Mouse (Mus musculus): ENCODE measurements at regions not wholly inside any gene's neighbourhood (a gene's known extent, or its start where the extent isn't known, plus 50 kb on each side); places are given as distances from the start of the nearest gene placed in this dataset.

- H3K27ac ChIP-seq (ENCODE audit: control insufficient read depth, low read depth, low read length), result no peak overlapping the region
- peak; percentile 9 for DNase-seq (ENCODE audit: low read depth, low spot score)
- no peak overlapping the region for H3K4me3 ChIP-seq (ENCODE audit: control insufficient read depth in 1 of 2, insufficient read depth in 1 of 2, low read depth in 2 of 2, low read length in 2 of 2)
- TF ChIP-seq SMC3 (IDR thresholded peaks at IDR 0.05; ENCODE audit: low read depth, low read length), result no peak
- peak in 1 of 3 experiments; percentile 20; a peak in 2 of 6 replicates for TF ChIP-seq CTCF (IDR thresholded peaks at IDR 0.05 in 2 of 3, conservative IDR thresholded peaks at IDR 0.05 in 1 of 3; ENCODE audit: control insufficient read depth in 1 of 3, insufficient read depth in 1 of 3, low read depth in 2 of 3, low read length in 3 of 3, poor library complexity in 1 of 3, severe bottlenecking in 1 of 3)
- no peaks in the 10 kb centered on the region for H3K27me3 ChIP-seq (ENCODE audit: control insufficient read depth in 1 of 2, insufficient read depth in 2 of 2, low read length in 2 of 2)
- H3K9me3 ChIP-seq (replicated peaks; ENCODE audit: insufficient read depth, low read length), result no peaks in the 10 kb centered on the region
- no peaks in the 10 kb centered on the region for H3K4me1 ChIP-seq (ENCODE audit: control insufficient read depth in 1 of 2, insufficient read depth in 2 of 2, low read length in 2 of 2)
- no peak overlapping the region for H3K9ac ChIP-seq (ENCODE audit: control insufficient read depth, low read depth, low read length, poor library complexity, severe bottlenecking)
- H3K36me3 ChIP-seq (ENCODE audit: control insufficient read depth in 1 of 2, insufficient read depth in 2 of 2, low read length in 2 of 2), result no peaks in the 10 kb centered on the region
- H3K79me2 ChIP-seq (ENCODE audit: control insufficient read depth, insufficient read depth, low read length, poor library complexity), result no peaks in the 10 kb centered on the region
Measured at GRCm38 (mm10) chr19:19347017-19347416, 236.0 kb upstream of the Rorb start.

DNA sequence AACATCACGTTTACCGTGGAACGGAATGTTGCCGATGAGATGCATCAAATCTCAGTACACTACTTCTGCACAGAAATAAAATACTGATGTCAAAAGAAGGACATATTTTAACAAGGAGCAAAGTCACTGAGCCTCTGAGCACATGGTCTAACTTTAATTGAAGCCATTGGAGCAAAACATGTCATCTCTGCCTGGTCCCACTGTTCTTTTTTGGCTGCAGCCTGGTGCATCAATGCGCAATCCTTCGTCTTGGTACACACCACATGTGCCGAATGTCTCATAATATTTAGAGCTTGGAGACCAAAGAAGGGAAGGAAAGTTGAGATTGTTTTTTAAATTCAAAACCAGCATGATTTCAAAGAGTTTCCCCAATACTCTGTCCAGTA is 233.4 kb upstream of the Rorb start:
- H3K79me2 ChIP-seq (ENCODE audit: control insufficient read depth, insufficient read depth, low read length, poor library complexity), result no peaks in the 10 kb centered on the region
- no peaks in the 10 kb centered on the region for H3K9me3 ChIP-seq (replicated peaks; ENCODE audit: insufficient read depth, low read length)
- TF ChIP-seq EP300 (IDR thresholded peaks at IDR 0.05; ENCODE audit: low read depth in 1 of 2, low read length in 2 of 2) (no peak), ETS1 (IDR thresholded peaks at IDR 0.05; ENCODE audit: low read depth, low read length) (no peak), TBP (IDR thresholded peaks at IDR 0.05; ENCODE audit: low read depth, low read length) (no peak), MYB (IDR thresholded peaks at IDR 0.05; ENCODE audit: low read depth, low read length) (no peak), NELFE (IDR thresholded peaks at IDR 0.05; ENCODE audit: low read depth, low read length) (no peak), JUND (IDR thresholded peaks at IDR 0.05; ENCODE audit: low read depth, low read length) (no peak), POLR2A (IDR thresholded peaks at IDR 0.05; ENCODE audit: control insufficient read depth in 1 of 2, insufficient read depth in 1 of 2, low read depth in 1 of 2, low read length in 2 of 2, poor library complexity in 1 of 2) (no peak), USF1 (IDR thresholded peaks at IDR 0.05; ENCODE audit: low read depth, low read length) (no peak), GABPA (IDR thresholded peaks at IDR 0.05; ENCODE audit: low read depth, low read length) (no peak), MAX (IDR thresholded peaks at IDR 0.05; ENCODE audit: low read length) (no peak), ZMIZ1 (IDR thresholded peaks at IDR 0.05; ENCODE audit: low read depth, low read length) (no peak), ZC3H11A (IDR thresholded peaks at IDR 0.05; ENCODE audit: low read depth, low read length) (no peak), BHLHE40 (IDR thresholded peaks at IDR 0.05; ENCODE audit: borderline replicate concordance, low read depth, low read length) (no peak), ZKSCAN1 (IDR thresholded peaks at IDR 0.05; ENCODE audit: low read depth, low read length) (no peak), CHD2 (IDR thresholded peaks at IDR 0.05; ENCODE audit: low read length) (no peak), MAFK (IDR thresholded peaks at IDR 0.05; ENCODE audit: borderline replicate concordance, low read depth, low read length) (no peak), NRF1 (IDR thresholded peaks at IDR 0.05; ENCODE audit: insufficient read depth, low read depth, low read length, poor library complexity, severe bottlenecking) (no peak), E2F4 (IDR thresholded peaks at IDR 0.05; ENCODE audit: borderline replicate concordance, low read depth, low read length) (no peak)
- DNase-seq (ENCODE audit: low read depth, low spot score), result no peak
- H3K9ac ChIP-seq (ENCODE audit: control insufficient read depth, low read depth, low read length, poor library complexity, severe bottlenecking), result no peak overlapping the region
- H3K27ac ChIP-seq (ENCODE audit: control insufficient read depth, low read depth, low read length), result no peak overlapping the region
- H3K4me1 ChIP-seq (ENCODE audit: control insufficient read depth in 1 of 2, insufficient read depth in 2 of 2, low read length in 2 of 2), result no peaks in the 10 kb centered on the region
- H3K36me3 ChIP-seq (ENCODE audit: control insufficient read depth in 1 of 2, insufficient read depth in 2 of 2, low read length in 2 of 2), result no peaks in the 10 kb centered on the region
- no peaks in the 10 kb centered on the region for H3K27me3 ChIP-seq (ENCODE audit: control insufficient read depth in 1 of 2, insufficient read depth in 2 of 2, low read length in 2 of 2)
- H3K4me3 ChIP-seq (ENCODE audit: control insufficient read depth in 1 of 2, insufficient read depth in 1 of 2, low read depth in 2 of 2, low read length in 2 of 2), result no peak overlapping the region

Measured in MEL (cell line).